20 mouse cellular contexts compared by ENCODE assay signal in the genomic region with DNA sequence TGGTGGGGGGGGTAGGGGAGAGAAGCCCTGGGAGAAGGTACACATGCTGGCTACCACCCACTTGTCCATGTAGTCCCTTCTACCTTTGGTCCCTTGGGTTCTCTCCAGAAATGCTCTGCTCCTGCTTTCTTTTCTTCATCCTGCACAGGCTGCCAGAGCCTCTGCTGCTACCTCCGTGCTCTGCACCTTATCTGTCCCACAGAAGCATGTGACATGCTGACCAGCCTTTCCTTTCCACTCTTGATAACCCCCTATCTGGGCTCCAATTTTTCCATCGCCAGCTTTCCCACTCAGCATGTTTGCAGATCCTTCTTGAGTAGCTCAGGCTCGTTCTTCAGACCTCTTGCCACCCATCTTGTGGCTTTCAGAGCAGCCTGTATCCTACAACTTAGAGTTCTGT.
DNase-seq lines count a peak whose midpoint lies in the region; ATAC-seq lines count a peak whose summit lies in the region.
"Had no signal": no experiment of that assay in that cellular context is flagged by ENCODE, and none has a peak within 500 bp of the region (broad histone marks: within the 10 kb centered on the region; RNA-seq: fewer than 3 reads in every experiment).

No protein-coding gene starts in this region.

- H3K4me3 ChIP-seq in heart, embryonic 13.5 days = no peak overlapping the region
- no peak overlapping the region for H3K4me3 ChIP-seq in liver, embryonic 12.5 days
- no peak overlapping the region for H3K4me3 ChIP-seq in liver, embryonic 13.5 days (replicated peaks)
- H3K4me3 ChIP-seq: embryonic facial prominence, embryonic 15.5 days; erythroblast, embryonic 14.5 days; forebrain, embryonic 10.5 days; gastrocnemius, adult 2 months; hindbrain, embryonic 12.5 days had no signal

- peak overlapping the region; percentile 11; the same call in 1 of the 2 replicates for H3K4me2 ChIP-seq in heart, embryonic 13.5 days
- H3K4me2 ChIP-seq in liver, embryonic 12.5 days = no peak overlapping the region
- no peak overlapping the region for H3K4me2 ChIP-seq in liver, embryonic 13.5 days
- H3K4me2 ChIP-seq: embryonic facial prominence, embryonic 15.5 days; hindbrain, embryonic 12.5 days had no signal

- intact Hi-C loops in heart, postnatal 25 days (cut with DNase I) = no loop called here

- ATAC-seq in heart, embryonic 13.5 days (ENCODE audit: extremely low read depth, insufficient number of reproducible peaks, low FRiP score, low TSS enrichment) = no peak
- ATAC-seq in liver, embryonic 12.5 days = peak; percentile 52; the same call in 1 of the 2 replicates
- peak; percentile 62; the same call in 1 of the 2 replicates for ATAC-seq in liver, embryonic 13.5 days (ENCODE audit: low read depth)
- ATAC-seq: forebrain, embryonic 14.5 days had no signal

- H3K36me3 ChIP-seq in heart, embryonic 13.5 days = peaks cover 13% of the 10 kb centered on the region
- H3K36me3 ChIP-seq in liver, embryonic 12.5 days = peaks cover 3% of the 10 kb centered on the region; the same call in 1 of the 2 replicates
- no peaks in the 10 kb centered on the region for H3K36me3 ChIP-seq in liver, embryonic 13.5 days
- H3K36me3 ChIP-seq: forebrain, embryonic 10.5 days; hindbrain, embryonic 12.5 days had no signal

- H3K9me3 ChIP-seq in heart, embryonic 13.5 days = no peaks in the 10 kb centered on the region
- no peaks in the 10 kb centered on the region for H3K9me3 ChIP-seq in liver, embryonic 12.5 days (replicated peaks)
- H3K9me3 ChIP-seq in liver, embryonic 13.5 days (replicated peaks) = no peaks in the 10 kb centered on the region
- H3K9me3 ChIP-seq: embryonic facial prominence, embryonic 15.5 days; forebrain, embryonic 10.5 days; hindbrain, embryonic 12.5 days had no signal

- no peak overlapping the region for H3K9ac ChIP-seq in heart, embryonic 13.5 days
- no peak overlapping the region for H3K9ac ChIP-seq in liver, embryonic 12.5 days
- H3K9ac ChIP-seq in liver, embryonic 13.5 days = no peak overlapping the region
- H3K9ac ChIP-seq: embryonic facial prominence, embryonic 15.5 days; hindbrain, embryonic 12.5 days had no signal

- WGBS in heart, embryonic 13.5 days = 13% methylated on average over 3 of the region's 3 CpGs
- WGBS in liver, embryonic 12.5 days (ENCODE audit: insufficient replicate concordance) = 24% methylated on average over 3 of the region's 3 CpGs
- WGBS in liver, embryonic 13.5 days (ENCODE audit: insufficient replicate concordance) = 17% methylated on average over 3 of the region's 3 CpGs

- peaks cover 9% of the 10 kb centered on the region for H3K4me1 ChIP-seq in heart, embryonic 13.5 days
- H3K4me1 ChIP-seq in liver, embryonic 12.5 days = peaks cover 10% of the 10 kb centered on the region
- H3K4me1 ChIP-seq in liver, embryonic 13.5 days (replicated peaks) = peaks cover 10% of the 10 kb centered on the region
- H3K4me1 ChIP-seq: embryonic facial prominence, embryonic 15.5 days; forebrain, embryonic 10.5 days; hindbrain, embryonic 12.5 days had no signal

- H3K27ac ChIP-seq in heart, embryonic 13.5 days (replicated peaks) = no peak overlapping the region
- H3K27ac ChIP-seq in liver, embryonic 12.5 days = no peak overlapping the region
- H3K27ac ChIP-seq in liver, embryonic 13.5 days = no peak overlapping the region
- H3K27ac ChIP-seq: embryonic facial prominence, embryonic 15.5 days; forebrain, embryonic 10.5 days; gastrocnemius, adult 2 months; hindbrain, embryonic 12.5 days had no signal

- H3K27me3 ChIP-seq in heart, embryonic 13.5 days (replicated peaks) = no peaks in the 10 kb centered on the region
- H3K27me3 ChIP-seq in liver, embryonic 12.5 days (replicated peaks) = no peaks in the 10 kb centered on the region
- no peaks in the 10 kb centered on the region for H3K27me3 ChIP-seq in liver, embryonic 13.5 days
- H3K27me3 ChIP-seq: embryonic facial prominence, embryonic 15.5 days; hindbrain, embryonic 12.5 days had no signal

- DNase-seq in heart, postnatal 25 days (ENCODE audit: low spot score) = no peak
- DNase-seq in liver = no peak
- DNase-seq in liver, embryonic 13.5 days = no peak
- DNase-seq in ovary, adult 18-20 months (ENCODE audit: low spot score) = no peak
- DNase-seq in lung, postnatal 25 days (ENCODE audit: low spot score) = no peak
- DNase-seq: adrenal gland, adult 2 months; adrenal gland, postnatal 25 days; cerebellum, adult 18-20 months; cerebellum, adult 9-11 months; embryo, embryonic 11 days; gastrocnemius, adult 2 months; gastrocnemius, postnatal 25 days; heart, postnatal 4 days had no signal
